Mouse (Mus musculus) left cerebral cortex, adult 2 months (tissue): ENCODE results near the gene Cldn4. TPM values are rescaled to one million over a fixed set of nuclear protein-coding genes. Genes with fewer than 3 reads are reported as not detected.
A peak's percentile ranks its signal among the peaks of the same experiment; 100 is the strongest.
"Not testable (repeated sequence)": the region's sequence is repeated elsewhere in the genome, so short reads cannot be mapped to it uniquely, and the experiment has no call there.

Source experiments
- DNase-seq, 2 experiments: peaks; one replicate each; pipeline ENCODE4 v3.0.0; 2021 to 2022; ENCODE audit warnings: low spot score in 2 of 2, mixed read lengths in 1 of 2; ENCODE audit errors: extremely low spot score in 1 of 2
- H3K27ac ChIP-seq: fragments of 200-600 bp; 2 replicates; pipeline ENCODE4 v1.8.1; 2022
- H3K4me3 ChIP-seq: fragments of 200-600 bp; 2 replicates; pipeline ENCODE4 v1.8.1; 2022
- CTCF ChIP-seq: fragments of 200-600 bp; IDR thresholded peaks from 2 replicates; pipeline ENCODE4 v1.8.1; 2022; ENCODE audit warnings: antibody characterized with exemption, mild to moderate bottlenecking, moderate library complexity
- intact Hi-C: fragments of 180-260 bp; cut with DNase I; formaldehyde crosslinking; loops from one replicate; pipeline ENCODE4 v1.15.1; 2025
- total RNA-seq, 2 experiments: library from RNA; stranded (reverse); gene quantifications; 2 replicates each; pipeline ENCODE4 v1.2.3; 2021

Gene Cldn4
- total RNA-seq, 2 experiments from 2014 or later, result not detected

GRCm38 (mm10) chr5:134959114-134959513, 12.4 kb upstream of the Cldn4 start:
- peak in 1 of 2 experiments; percentile 13 for DNase-seq
- TF ChIP-seq CTCF, result no peak
- Histone ChIP-seq H3K27ac (no peak overlapping the region), H3K4me3 (no peak overlapping the region)
- intact Hi-C loops, result no loop called here

DNA sequence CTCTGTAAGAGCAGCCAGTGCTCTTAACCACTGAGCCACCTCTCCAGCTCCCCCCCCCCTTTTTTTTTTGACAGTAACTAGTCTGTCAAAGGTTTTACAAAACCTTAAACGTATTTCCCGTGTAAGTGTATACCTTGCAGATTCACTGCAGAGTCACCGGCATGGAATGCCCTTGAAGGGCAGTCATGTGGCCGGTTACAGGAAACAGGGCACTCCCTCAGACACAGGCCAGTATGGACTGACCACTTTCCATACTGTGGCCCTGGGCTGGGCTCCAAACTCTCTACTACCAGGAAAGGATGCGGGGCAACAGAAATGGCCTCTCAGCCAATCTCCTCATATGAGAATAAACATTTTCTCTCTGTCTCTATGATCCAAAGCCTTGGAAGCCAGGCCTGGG, 8.8 kb upstream of the Cldn4 start:
- intact Hi-C loops, result no loop called here
- no peak overlapping the region for H3K27ac ChIP-seq
- TF ChIP-seq CTCF, result no peak
- H3K4me3 ChIP-seq, result no peak overlapping the region
- DNase-seq, result no peak

- TF ChIP-seq CTCF, result no peak
- no peak for DNase-seq
- Histone ChIP-seq H3K27ac (no peak overlapping the region), H3K4me3 (no peak overlapping the region)
- intact Hi-C loops, result no loop called here
Measured at GRCm38 (mm10) chr5:134951053-134951884, 4.5 kb upstream of the Cldn4 start.

- no peak overlapping the region for H3K27ac ChIP-seq
- DNase-seq, result no peak
- H3K4me3 ChIP-seq, result no peak overlapping the region
- intact Hi-C loops, result no loop called here
- no peak for TF ChIP-seq CTCF
Measured at GRCm38 (mm10) chr5:134948085-134948439, 1.3 kb upstream of the Cldn4 start.

DNA sequence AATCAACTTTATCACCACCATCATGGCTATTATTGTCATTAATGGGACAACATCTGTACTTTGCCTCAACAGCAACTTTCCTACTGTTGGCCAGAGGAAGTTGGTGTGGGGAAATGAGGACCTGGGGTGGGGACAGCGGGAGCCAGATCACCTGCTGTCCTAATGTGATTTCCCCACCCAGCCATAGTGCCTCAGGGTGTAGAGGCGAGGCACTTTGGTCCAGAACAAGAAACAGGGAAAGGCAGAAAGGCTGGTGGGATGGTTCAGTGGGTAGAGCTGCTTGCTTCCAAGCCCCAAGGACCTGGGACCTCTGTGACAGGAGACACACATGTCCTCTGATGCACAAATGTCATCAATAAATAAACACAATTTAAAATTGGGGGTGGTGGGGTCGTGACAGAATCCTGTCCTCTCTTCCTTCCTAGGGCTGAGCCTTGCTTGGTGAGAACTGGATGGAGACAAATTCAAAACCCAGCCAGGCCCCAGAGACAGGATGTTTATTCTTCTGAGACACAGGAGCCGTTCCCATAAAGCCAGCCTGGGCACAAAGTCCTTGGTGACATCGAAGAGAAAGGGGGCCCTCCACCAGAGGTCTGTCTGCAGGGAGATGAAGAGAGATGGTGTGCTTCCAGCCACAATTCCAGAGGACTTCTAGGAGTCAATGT, 818 bp upstream of the Cldn4 start:
- Histone ChIP-seq H3K27ac (no peak overlapping the region), H3K4me3 (no peak overlapping the region)
- intact Hi-C loops, result no loop called here
- DNase-seq, result no peak
- no peak for TF ChIP-seq CTCF

- DNase-seq, result no peak
- Histone ChIP-seq H3K4me3 (no peak overlapping the region), H3K27ac (no peak overlapping the region)
- no peak for TF ChIP-seq CTCF
- intact Hi-C loops, result no loop called here
Measured at GRCm38 (mm10) chr5:134946063-134946856, 474 bp downstream of the Cldn4 start.

- Histone ChIP-seq H3K4me3 (no peak overlapping the region), H3K27ac (no peak overlapping the region)
- intact Hi-C loops, result no loop called here
- TF ChIP-seq CTCF, result no peak
- DNase-seq, result no peak
Measured at GRCm38 (mm10) chr5:134945266-134945959, 1.3 kb downstream of the Cldn4 start.

DNA sequence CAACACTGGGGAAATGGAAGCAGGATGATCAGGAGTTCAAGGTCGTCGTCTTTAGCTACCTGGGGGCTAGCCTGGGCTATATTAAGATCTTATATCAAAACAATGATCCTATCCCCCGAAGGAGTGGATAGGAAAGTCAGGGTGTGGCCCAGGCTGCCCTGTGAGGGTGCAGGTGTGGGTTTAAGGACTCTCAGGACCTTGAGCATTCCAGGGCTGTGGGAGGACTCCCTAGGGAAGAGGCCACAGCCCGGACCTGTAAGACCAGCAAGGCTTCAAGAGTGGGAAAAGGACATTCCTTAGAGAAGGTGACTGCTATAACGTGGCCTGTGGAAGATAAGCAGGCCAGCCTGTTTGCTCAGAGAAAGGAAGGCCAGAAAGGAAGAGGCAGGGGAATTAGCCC, 2.6 kb downstream of the Cldn4 start:
- no peak for DNase-seq
- no peak overlapping the region for H3K27ac ChIP-seq
- no peak for TF ChIP-seq CTCF
- intact Hi-C loops, result no loop called here
- no peak overlapping the region for H3K4me3 ChIP-seq

DNA sequence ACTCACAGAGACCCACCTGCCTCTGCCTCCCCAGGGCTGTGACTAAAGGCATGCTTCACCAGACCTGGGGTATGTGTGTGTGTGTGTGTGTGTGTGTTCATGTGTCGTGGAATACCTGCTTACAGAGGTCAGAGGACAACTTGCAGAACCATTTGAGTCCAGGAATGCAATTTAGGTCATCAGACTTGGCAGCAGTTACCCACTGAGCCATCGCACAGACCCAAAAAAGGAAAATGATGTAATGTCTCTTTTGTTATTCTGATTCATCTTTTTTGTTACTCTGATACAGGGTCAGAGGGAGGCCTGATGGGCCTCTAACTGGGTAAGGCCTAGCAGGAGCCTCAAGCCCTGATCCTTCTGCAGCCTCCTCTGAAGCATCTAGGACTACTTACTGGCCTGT, 4.0 kb downstream of the Cldn4 start:
- DNase-seq, result no peak
- no peak overlapping the region for H3K27ac ChIP-seq
- intact Hi-C loops, result no loop called here
- H3K4me3 ChIP-seq, result no peak overlapping the region
- TF ChIP-seq CTCF, result no peak

DNA sequence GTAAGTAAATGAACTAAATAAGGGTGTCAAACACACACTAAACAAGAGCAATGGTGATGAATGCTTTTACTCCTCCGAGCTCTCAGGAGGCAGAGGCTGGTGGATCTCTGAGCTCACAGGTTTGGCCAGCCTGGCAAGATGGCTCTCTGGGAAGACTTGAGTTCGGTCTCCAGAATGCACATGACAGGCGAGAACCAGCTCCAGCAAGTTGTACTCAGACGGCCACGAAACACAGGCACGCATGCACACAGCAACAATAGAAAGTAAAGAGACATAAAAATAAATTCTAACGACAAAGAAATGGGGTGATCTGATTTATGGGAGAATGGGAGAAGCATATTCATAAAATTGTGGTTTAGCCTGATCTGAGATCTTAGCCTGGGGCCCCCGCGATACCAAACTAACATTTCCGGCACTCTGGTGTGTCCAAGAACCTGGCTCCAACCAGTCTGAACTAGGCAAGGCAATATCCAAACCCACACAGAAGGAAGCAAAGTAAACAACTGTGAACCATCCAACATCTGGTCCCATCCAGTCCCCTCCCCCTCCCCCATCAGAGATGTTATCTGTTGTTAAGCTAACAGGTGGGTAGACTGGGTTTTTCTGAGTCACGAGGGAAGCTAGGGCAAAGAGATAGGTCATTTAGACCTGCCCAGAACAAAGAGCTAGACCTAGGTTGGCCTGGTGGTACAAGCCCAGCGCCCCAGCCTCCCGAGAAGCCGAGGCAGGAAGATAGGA, 5.1 kb downstream of the Cldn4 start:
- no peak for TF ChIP-seq CTCF
- DNase-seq, result no peak
- Histone ChIP-seq H3K27ac (no peak overlapping the region), H3K4me3 (no peak overlapping the region)
- intact Hi-C loops, result no loop called here

DNA sequence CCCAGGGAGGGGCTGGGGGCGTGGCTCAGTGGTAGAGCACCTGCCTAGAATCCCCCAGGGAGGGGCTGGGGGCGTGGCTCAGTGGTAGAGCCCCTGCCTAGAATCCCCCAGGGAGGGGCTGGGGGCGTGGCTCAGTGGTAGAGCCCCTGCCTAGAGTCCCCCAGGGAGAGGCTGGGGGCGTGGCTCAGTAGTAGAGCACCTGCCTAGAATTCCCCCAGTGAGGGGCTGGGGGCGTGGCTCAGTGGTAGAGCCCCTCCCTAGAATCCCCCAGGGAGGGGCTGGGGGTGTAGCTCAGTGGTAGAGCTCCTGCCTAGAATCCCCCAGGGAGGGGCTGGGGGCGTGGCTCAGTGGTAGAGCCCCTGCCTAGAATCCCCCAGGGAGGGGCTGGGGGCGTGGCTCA, 7.2 kb downstream of the Cldn4 start:
- H3K27ac ChIP-seq, intact Hi-C loops, H3K4me3 ChIP-seq, DNase-seq: not testable (repeated sequence)
